ENCODE assay signal across 11 mouse cellular contexts in genomic region chr7:36711766-36712165, GRCm38 (mm10). TPM values are rescaled to one million over a fixed set of nuclear protein-coding genes. Genes with fewer than 3 reads are reported as not detected.
DNase-seq lines count a peak whose midpoint lies in the region; ATAC-seq and TF ChIP-seq lines count a peak whose summit lies in the region.
"Had no signal": no experiment of that assay in that cellular context is flagged by ENCODE, and none has a peak within 500 bp of the region (broad histone marks: within the 10 kb centered on the region; RNA-seq: fewer than 3 reads in every experiment).

No protein-coding gene starts in this region.

- peak; percentile 15 for DNase-seq in adrenal gland, postnatal 25 days
- DNase-seq in adrenal gland, adult (ENCODE audit: inconsistent age in 2 of 2, low spot score in 1 of 2), result no peak
- DNase-seq in heart, postnatal 4 days, result peak; percentile 52
- peak; percentile 43 for DNase-seq in left cerebral cortex, postnatal 4 days
- no peak for DNase-seq in left cerebral cortex, postnatal 36 days (ENCODE audit: low spot score in 2 of 2)
- DNase-seq in spleen, adult 12 weeks (ENCODE audit: low spot score), result no peak
- DNase-seq: kidney, adult 9 months had no signal

- H3K36me3 ChIP-seq in heart, embryonic 11.5 days (ENCODE audit: control insufficient read depth, insufficient read depth, low read length), result no peaks in the 10 kb centered on the region
- no peaks in the 10 kb centered on the region for H3K36me3 ChIP-seq in ES-Bruce4 (ENCODE audit: control insufficient read depth, insufficient read depth, low read length, poor library complexity, severe bottlenecking)
- H3K36me3 ChIP-seq: forebrain, embryonic 10.5 days had no signal

- H3K27ac ChIP-seq in heart, embryonic 11.5 days (ENCODE audit: low read depth, low read length), result no peak overlapping the region
- no peak overlapping the region for H3K27ac ChIP-seq in ES-Bruce4 (ENCODE audit: insufficient read depth, low read length)

- no peak overlapping the region for H3K9ac ChIP-seq in heart, embryonic 11.5 days (ENCODE audit: low read depth, low read length)
- no peak overlapping the region for H3K9ac ChIP-seq in ES-Bruce4 (ENCODE audit: low read depth, poor library complexity, severe bottlenecking)

- no peak for TF ChIP-seq POLR2A in ES-Bruce4 (IDR thresholded peaks at IDR 0.05; ENCODE audit: insufficient read depth, low read length)

- peaks cover 4% of the 10 kb centered on the region; the same call in 1 of the 2 replicates for H3K4me1 ChIP-seq in heart, embryonic 11.5 days (ENCODE audit: control insufficient read depth, insufficient read depth, low read length)
- H3K4me1 ChIP-seq in ES-Bruce4 (ENCODE audit: control insufficient read depth, insufficient read depth, low read length), result no peaks in the 10 kb centered on the region

- no peak for TF ChIP-seq EP300 in ES-Bruce4 (IDR thresholded peaks at IDR 0.05; ENCODE audit: insufficient read depth, low read depth, low read length)

- no peak for ATAC-seq in heart, embryonic 11.5 days (replicated peaks; ENCODE audit: insufficient number of reproducible peaks, low FRiP score, low TSS enrichment)
- ATAC-seq: midbrain, embryonic 16.5 days had no signal

- WGBS in heart, embryonic 11.5 days (ENCODE audit: insufficient replicate concordance), result 49% methylated on average over 2 of the region's 2 CpGs

- H3K4me2 ChIP-seq in heart, embryonic 11.5 days, result no peak overlapping the region

- H3K27me3 ChIP-seq in heart, embryonic 11.5 days (ENCODE audit: control insufficient read depth, insufficient read depth, low read length), result no peaks in the 10 kb centered on the region
- no peaks in the 10 kb centered on the region for H3K27me3 ChIP-seq in ES-Bruce4 (ENCODE audit: control insufficient read depth, insufficient read depth, low read length, poor library complexity, severe bottlenecking)

- TF ChIP-seq CTCF in ES-Bruce4 (IDR thresholded peaks at IDR 0.05; ENCODE audit: low read depth, low read length), result peak; percentile 43

- no peaks in the 10 kb centered on the region for H3K9me3 ChIP-seq in heart, embryonic 11.5 days (replicated peaks; ENCODE audit: control insufficient read depth, low read length)
- no peaks in the 10 kb centered on the region for H3K9me3 ChIP-seq in ES-Bruce4 (replicated peaks; ENCODE audit: control insufficient read depth, insufficient read depth, low read length, poor library complexity, severe bottlenecking)
- H3K9me3 ChIP-seq: forebrain, embryonic 10.5 days had no signal

- no peak overlapping the region for H3K4me3 ChIP-seq in heart, embryonic 11.5 days (ENCODE audit: low read depth, low read length)
- no peak overlapping the region for H3K4me3 ChIP-seq in ES-Bruce4 (ENCODE audit: low read depth, low read length)
- H3K4me3 ChIP-seq: forebrain, embryonic 10.5 days had no signal

- intact Hi-C loops in left cerebral cortex, postnatal 4 days (cut with DNase I), result no loop called here
- intact Hi-C loops in left cerebral cortex, postnatal 36 days (cut with DNase I), result no loop called here

RNA-seq across cellular contexts. Expression of gene Tshz3, which starts 13.8 kb away (rescaled TPM):
- 4.2 and 4.7 TPM in 2 replicates for total RNA-seq in adrenal gland, postnatal 25 days (2021)
- 1 to 10 TPM; 5.5 to 6.1 TPM for total RNA-seq in heart, postnatal 4 days (2021)
- 3.0 and 5.0 TPM in 2 replicates for polyA plus RNA-seq in heart, embryonic 11.5 days (2014; fragmentation: Nextera tagmentation; extraction: Ambion mirVana)
- total RNA-seq in left cerebral cortex, postnatal 4 days (2021), result 10 to 100 TPM; 62.3 to 64.5 TPM
- total RNA-seq in left cerebral cortex, postnatal 36 days (2021), result 10 to 100 TPM; 43.0 to 54.7 TPM
- polyA plus RNA-seq in ES-Bruce4 (2011; ENCODE audit: insufficient read depth, insufficient read length, low read depth, missing spikeins), result 0.91 and 1.3 TPM in 2 replicates

Comparison
In these comparisons a context has a peak if more than half of its experiments do, and no peak if none do; other contexts are left out.
1. DNase-seq: peak in adrenal gland, postnatal 25 days (single experiment), heart, postnatal 4 days (single experiment) and left cerebral cortex, postnatal 4 days (single experiment); none in adrenal gland, adult (0 of 2), left cerebral cortex, postnatal 36 days (0 of 2) and spleen, adult 12 weeks (single experiment).